Mouse (Mus musculus) forebrain, embryonic 15.5 days (tissue): ENCODE measurements around the gene Ost4. TPM values are rescaled to one million over a fixed set of nuclear protein-coding genes. Genes with fewer than 3 reads are reported as not detected.

Source experiments
- ATAC-seq: fragments of 200-750 bp; cut with Nextera tagmentation; replicated peaks from 2 replicates; pipeline ENCODE4 v1.8.0; 2017; ENCODE audit warnings: mild to moderate bottlenecking, moderate TSS enrichment, moderate library complexity
- H3K27ac ChIP-seq: fragments of 300-500 bp; sonication (generic); replicated peaks from 2 replicates; pipeline ENCODE4 v1.5.1; 2015; ENCODE audit warnings: mild to moderate bottlenecking, inconsistent platforms
- H3K27me3 ChIP-seq: fragments of 300-500 bp; sonication (generic); 2 replicates; pipeline ENCODE4 v1.6.1; 2015; ENCODE audit warnings: inconsistent platforms
- H3K36me3 ChIP-seq: fragments of 300-500 bp; sonication (generic); 2 replicates; pipeline ENCODE4 v1.6.1; 2015; ENCODE audit warnings: mild to moderate bottlenecking, inconsistent platforms
- H3K4me1 ChIP-seq: fragments of 300-500 bp; sonication (generic); 2 replicates; pipeline ENCODE4 v1.6.1; 2015; ENCODE audit warnings: inconsistent platforms
- H3K4me2 ChIP-seq: fragments of 300-500 bp; sonication (generic); replicated peaks from 2 replicates; pipeline ENCODE4 v1.6.1; 2015; ENCODE audit warnings: mild to moderate bottlenecking, inconsistent platforms
- H3K4me3 ChIP-seq: fragments of 300-500 bp; sonication (generic); 2 replicates; pipeline ENCODE4 v1.5.1; 2015; ENCODE audit warnings: mild to moderate bottlenecking, inconsistent platforms
- H3K9ac ChIP-seq: fragments of 300-500 bp; sonication (generic); replicated peaks from 2 replicates; pipeline ENCODE4 v1.6.1; 2015; ENCODE audit warnings: mild to moderate bottlenecking, inconsistent platforms
- H3K9me3 ChIP-seq: fragments of 300-500 bp; sonication (generic); 2 replicates; pipeline ENCODE4 v1.6.1; 2016; ENCODE audit warnings: inconsistent platforms
- WGBS: fragments of 180-500 bp; shearing (Covaris S2); methylation state at CpG from one replicate; pipeline ENCODE4 v1.1.7; 2015; ENCODE audit warnings: mixed read lengths; 5-methylcytosine and 5-hydroxymethylcytosine counted together
- polyA plus RNA-seq: library from polyadenylated mRNA; unstranded; fragments of >200 nt; fragmentation: Nextera tagmentation; extraction: Ambion mirVana; gene quantifications from 2 replicates; pipeline ENCODE4 v1.2.1, GENCODE M21; 2015

Gene Ost4
- polyA plus RNA-seq: 243 and 273 TPM in 2 replicates

DNA sequence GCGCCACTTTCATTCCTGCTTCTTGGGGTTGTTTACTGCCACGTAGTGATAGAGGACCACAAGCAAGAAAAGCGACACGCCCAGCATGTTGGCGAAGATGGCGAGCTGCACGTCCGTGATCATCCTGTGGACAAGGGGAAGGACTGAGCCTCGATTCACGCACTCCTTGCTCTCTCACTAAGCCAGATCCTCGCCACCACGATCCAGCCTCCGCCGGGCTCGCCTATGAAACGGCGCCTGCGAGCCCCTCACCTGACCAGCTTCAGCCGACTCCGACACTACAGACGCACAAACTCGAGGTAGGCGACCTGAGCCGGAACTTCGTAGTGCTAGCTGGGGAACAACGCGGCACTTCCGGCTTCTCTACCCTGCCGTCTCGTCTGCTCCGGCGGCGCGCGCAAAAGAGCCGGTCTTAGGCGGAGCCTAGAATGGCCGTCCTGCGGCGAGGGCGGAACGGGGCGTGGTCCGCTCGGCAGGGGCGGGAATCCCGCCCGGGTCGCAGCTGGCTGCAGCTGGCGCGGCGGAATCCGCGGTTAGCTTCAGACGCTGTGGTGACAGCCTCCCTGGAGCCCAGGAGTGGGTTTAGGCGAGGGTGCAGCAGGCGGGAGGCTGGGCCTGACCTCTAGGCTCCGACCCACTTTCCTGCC lies at the start of gene Ost4:
Gene Ost4, minus strand, starts transcription at position 376 of the 647 bp plus-strand sequence.
- peaks cover 27% of the 10 kb centered on the region for H3K36me3 ChIP-seq
- peak within 1 kb of the TSS; percentile 62 for H3K4me3 ChIP-seq
- H3K4me1 ChIP-seq: peaks cover 30% of the 10 kb centered on the region
- H3K9ac ChIP-seq: peak within 1 kb of the TSS; percentile 62
- ATAC-seq: peak; percentile 96
- H3K4me2 ChIP-seq: peak within 1 kb of the TSS; percentile 95
- WGBS: under 1% methylated on average over 58 of the region's 58 CpGs
- H3K27me3 ChIP-seq: no peaks in the 10 kb centered on the region
- no peaks in the 10 kb centered on the region for H3K9me3 ChIP-seq
- H3K27ac ChIP-seq: peak within 1 kb of the TSS; percentile 76

DNA sequence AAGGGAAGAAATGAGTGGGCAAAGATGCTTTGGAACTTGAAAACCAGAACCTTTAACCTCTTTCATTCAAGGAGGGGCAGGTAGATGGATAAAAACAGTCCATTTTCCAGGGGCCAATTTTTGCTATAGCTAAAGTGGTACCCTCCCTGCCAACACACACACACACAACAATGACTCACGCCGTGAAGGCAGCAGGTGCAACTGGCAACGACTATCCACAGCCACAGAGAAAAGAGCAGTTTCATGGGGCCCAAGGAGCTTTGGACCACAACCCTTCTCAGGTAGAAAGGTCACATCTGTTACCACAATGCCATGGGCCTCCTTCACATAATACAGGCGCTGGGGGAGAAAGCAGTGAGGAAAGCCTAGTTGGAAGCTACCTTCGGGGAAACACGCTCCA lies 48.2 kb upstream of the Ost4 start:
- peaks cover 43% of the 10 kb centered on the region for H3K36me3 ChIP-seq
- no peak overlapping the region for H3K27ac ChIP-seq
- H3K9ac ChIP-seq: no peak overlapping the region
- no peaks in the 10 kb centered on the region for H3K9me3 ChIP-seq
- ATAC-seq: no peak
- WGBS: 94% methylated on average over 6 of the region's 6 CpGs
- peaks cover 27% of the 10 kb centered on the region for H3K4me1 ChIP-seq
- no peak overlapping the region for H3K4me2 ChIP-seq
- no peaks in the 10 kb centered on the region for H3K27me3 ChIP-seq
- H3K4me3 ChIP-seq: no peak overlapping the region

- Histone ChIP-seq H3K4me1 (peaks cover 32% of the 10 kb centered on the region), H3K36me3 (peaks cover 43% of the 10 kb centered on the region), H3K27me3 (no peaks in the 10 kb centered on the region), H3K4me2 (no peak overlapping the region), H3K27ac (no peak overlapping the region), H3K9ac (no peak overlapping the region), H3K9me3 (no peaks in the 10 kb centered on the region), H3K4me3 (no peak overlapping the region)
- ATAC-seq: no peak
- WGBS: 97% methylated on average over 9 of the region's 9 CpGs
Observed at GRCm38 (mm10) chr5:30954556-30954955, 47.0 kb upstream of the Ost4 start.

DNA sequence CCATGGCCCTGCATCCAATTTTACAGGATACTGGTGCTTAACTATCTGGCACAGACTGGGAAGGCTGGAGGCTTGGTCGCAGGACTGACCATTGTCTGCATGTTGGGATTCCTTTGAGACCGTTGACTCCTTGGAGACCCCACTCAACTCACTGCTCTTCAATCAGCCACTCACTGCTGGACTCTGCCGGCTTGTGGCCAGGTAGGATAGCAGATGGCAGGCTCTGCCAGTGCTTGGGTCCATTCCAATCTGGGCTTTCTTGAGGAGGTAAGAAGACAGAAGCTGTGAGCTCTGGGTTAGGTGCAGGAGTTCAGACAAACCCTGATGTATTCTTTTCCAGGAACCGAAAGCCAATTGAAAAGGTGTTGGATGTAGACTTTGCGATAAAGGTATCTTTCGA lies 46.5 kb upstream of the Ost4 start:
- Histone ChIP-seq H3K4me2 (no peak overlapping the region), H3K9me3 (no peaks in the 10 kb centered on the region), H3K27ac (no peak overlapping the region), H3K4me3 (no peak overlapping the region), H3K4me1 (peaks cover 32% of the 10 kb centered on the region), H3K9ac (no peak overlapping the region), H3K36me3 (peaks cover 43% of the 10 kb centered on the region), H3K27me3 (no peaks in the 10 kb centered on the region)
- ATAC-seq: no peak
- WGBS: 96% methylated on average over 6 of the region's 6 CpGs

DNA sequence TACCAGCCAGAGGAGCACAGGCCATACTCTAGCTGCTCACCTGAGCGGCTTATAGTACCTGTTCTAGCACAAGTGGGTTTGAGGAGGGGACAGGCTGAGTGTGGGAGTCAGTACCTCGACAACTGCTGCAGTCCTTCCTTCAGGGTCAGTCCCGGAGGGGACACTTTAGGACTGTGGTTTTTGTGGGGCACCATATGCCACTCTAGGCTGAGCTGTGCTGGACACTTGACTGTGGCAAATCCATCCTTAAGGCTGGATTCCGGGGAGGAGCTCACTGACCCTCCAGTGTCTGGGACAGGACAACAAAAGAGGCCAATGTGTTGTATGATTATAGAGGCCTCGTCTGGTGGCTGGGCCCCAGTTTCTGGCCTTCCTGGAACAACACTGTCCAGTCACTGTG lies 45.0 kb upstream of the Ost4 start:
- peaks cover 19% of the 10 kb centered on the region for H3K4me1 ChIP-seq
- peaks cover 36% of the 10 kb centered on the region for H3K36me3 ChIP-seq
- no peak for ATAC-seq
- H3K4me2 ChIP-seq: no peak overlapping the region
- no peak overlapping the region for H3K27ac ChIP-seq
- no peaks in the 10 kb centered on the region for H3K27me3 ChIP-seq
- no peak overlapping the region for H3K9ac ChIP-seq
- 89% methylated on average over 5 of the region's 5 CpGs for WGBS
- no peak overlapping the region for H3K4me3 ChIP-seq
- no peaks in the 10 kb centered on the region for H3K9me3 ChIP-seq

- Histone ChIP-seq H3K27ac (no peak overlapping the region), H3K4me1 (peaks cover 16% of the 10 kb centered on the region), H3K9me3 (no peaks in the 10 kb centered on the region), H3K4me2 (no peak overlapping the region), H3K4me3 (no peak overlapping the region), H3K9ac (no peak overlapping the region), H3K27me3 (no peaks in the 10 kb centered on the region), H3K36me3 (peaks cover 33% of the 10 kb centered on the region)
- ATAC-seq: no peak
- 73% methylated on average over 6 of the region's 6 CpGs for WGBS
Observed at GRCm38 (mm10) chr5:30951706-30952105, 44.1 kb upstream of the Ost4 start.

GRCm38 (mm10) chr5:30950922-30951321 lies 43.3 kb upstream of the Ost4 start:
- no peaks in the 10 kb centered on the region for H3K9me3 ChIP-seq
- peaks cover 31% of the 10 kb centered on the region for H3K36me3 ChIP-seq
- ATAC-seq: no peak
- no peaks in the 10 kb centered on the region for H3K27me3 ChIP-seq
- H3K27ac ChIP-seq: no peak overlapping the region
- WGBS: 89% methylated on average over 2 of the region's 2 CpGs
- no peak overlapping the region for H3K4me3 ChIP-seq
- H3K4me1 ChIP-seq: peaks cover 16% of the 10 kb centered on the region
- H3K9ac ChIP-seq: no peak overlapping the region
- H3K4me2 ChIP-seq: no peak overlapping the region

GRCm38 (mm10) chr5:30950451-30950850 lies 42.9 kb upstream of the Ost4 start:
- Histone ChIP-seq H3K27me3 (peaks cover 2% of the 10 kb centered on the region; the same call in 1 of the 2 replicates), H3K9me3 (no peaks in the 10 kb centered on the region), H3K36me3 (peaks cover 26% of the 10 kb centered on the region), H3K9ac (peak overlapping the region; percentile 52; the same call in 1 of the 2 replicates), H3K4me1 (peaks cover 21% of the 10 kb centered on the region), H3K4me2 (peak overlapping the region; percentile 87), H3K27ac (no peak overlapping the region), H3K4me3 (peak overlapping the region; percentile 50)
- no peak; the same call in 1 of the 2 replicates for ATAC-seq
- whole genome bisulfite sequencing: 61% methylated on average over 4 of the region's 4 CpGs

- H3K27me3 ChIP-seq: peaks cover 3% of the 10 kb centered on the region; the same call in 1 of the 2 replicates
Observed at GRCm38 (mm10) chr5:30949654-30950326, 42.2 kb upstream of the Ost4 start.

DNA sequence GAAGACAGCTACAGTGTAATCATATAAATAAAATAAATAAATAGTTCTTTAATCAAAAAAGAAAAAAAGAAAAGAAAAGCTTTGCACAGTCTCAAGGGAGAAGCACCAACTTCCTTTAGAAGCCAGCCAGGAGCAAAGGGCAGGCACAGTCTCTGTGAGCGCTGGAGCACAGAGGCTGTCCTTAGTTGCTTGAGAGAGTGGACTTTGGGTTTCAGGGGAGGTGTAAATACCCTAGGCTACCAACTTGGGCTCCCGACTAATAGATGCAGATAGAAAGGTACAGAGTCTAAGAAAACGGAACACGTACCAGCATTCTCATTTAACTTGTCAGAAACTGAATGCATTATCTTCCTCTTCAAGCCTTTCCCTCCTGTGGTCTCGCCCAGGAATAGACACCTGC lies 41.0 kb upstream of the Ost4 start:
- Histone ChIP-seq H3K27ac (no peak overlapping the region), H3K4me1 (peaks cover 30% of the 10 kb centered on the region), H3K4me3 (no peak overlapping the region), H3K9me3 (no peaks in the 10 kb centered on the region), H3K36me3 (peaks cover 9% of the 10 kb centered on the region; the same call in 1 of the 2 replicates), H3K9ac (no peak overlapping the region), H3K4me2 (no peak overlapping the region), H3K27me3 (peaks cover 3% of the 10 kb centered on the region; the same call in 1 of the 2 replicates)
- ATAC-seq: no peak
- WGBS: 85% methylated on average over 5 of the region's 5 CpGs

More at GRCm38 (mm10) chr5:30949654-30950326, 42.2 kb upstream of the Ost4 start:
- H3K4me2 ChIP-seq: peak overlapping the region; percentile 87
- WGBS: under 1% methylated on average over 31 of the region's 31 CpGs
- H3K9me3 ChIP-seq: no peaks in the 10 kb centered on the region
- H3K4me1 ChIP-seq: peaks cover 27% of the 10 kb centered on the region
- H3K36me3 ChIP-seq: peaks cover 20% of the 10 kb centered on the region; the same call in 1 of the 2 replicates
- H3K4me3 ChIP-seq: peak overlapping the region; percentile 50
- H3K9ac ChIP-seq: peak overlapping the region; percentile 52
- H3K27ac ChIP-seq: peak overlapping the region; percentile 53
- ATAC-seq: peak; percentile 74

DNA sequence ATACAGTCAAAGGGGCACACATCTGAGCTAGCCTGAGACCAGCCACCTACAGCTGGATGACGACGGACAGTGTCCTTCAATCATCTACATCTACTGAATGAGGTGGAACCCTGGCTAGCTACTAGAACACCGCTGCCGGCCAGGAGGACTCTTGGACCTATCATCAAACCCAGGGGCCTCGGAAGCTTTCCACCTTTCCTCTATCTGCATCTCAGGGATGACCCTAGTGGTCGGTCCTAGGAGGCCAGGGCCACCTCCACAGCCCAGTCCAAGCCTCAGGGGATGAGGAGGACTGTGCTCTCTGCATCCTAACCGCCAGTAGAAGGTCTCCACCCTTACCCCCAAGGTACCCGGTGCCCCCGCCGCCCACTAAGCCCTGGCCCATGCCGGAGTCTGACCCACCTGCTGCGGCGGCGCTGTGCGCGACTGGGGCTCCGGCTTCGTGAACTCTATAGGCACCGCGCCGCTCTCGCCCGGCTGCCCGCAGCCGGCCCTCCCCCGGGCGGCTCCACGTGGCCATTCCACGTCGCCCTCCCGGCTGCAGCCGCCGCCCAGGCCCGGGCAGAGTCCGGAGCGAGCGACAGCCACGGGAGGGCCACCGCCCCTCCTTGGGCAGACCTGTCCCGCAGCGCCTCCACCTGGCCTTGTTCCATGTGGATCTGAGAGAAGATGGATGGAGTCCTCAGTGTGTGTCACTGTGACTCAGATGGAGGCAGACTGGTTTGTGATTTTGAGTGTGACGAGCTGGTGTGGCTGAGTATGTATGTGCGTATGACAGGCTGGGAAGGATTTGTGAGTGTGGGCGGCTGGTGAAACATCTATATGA lies 37.6 kb upstream of the Ost4 start, which contains the start of gene Cgref1:
Gene Cgref1, minus strand, starts transcription at position 636 of the 826 bp plus-strand sequence.
- Histone ChIP-seq H3K27ac (no peak within 1 kb of the TSS), H3K9ac (peak within 1 kb of the TSS; percentile 77), H3K27me3 (peaks cover 3% of the 10 kb centered on the region; the same call in 1 of the 2 replicates), H3K4me2 (peak within 1 kb of the TSS; percentile 91), H3K9me3 (no peaks in the 10 kb centered on the region), H3K4me3 (peak within 1 kb of the TSS; percentile 59), H3K36me3 (no peaks in the 10 kb centered on the region), H3K4me1 (peaks cover 25% of the 10 kb centered on the region)
- ATAC-seq: peak; percentile 52
- WGBS: 5% methylated on average over 44 of the region's 44 CpGs
